Mouse (Mus musculus) embryonic facial prominence, embryonic 13.5 days (tissue): ENCODE measurements around the gene Asap2. TPM values are rescaled to one million over a fixed set of nuclear protein-coding genes. Genes with fewer than 3 reads are reported as not detected.

Source experiments
- ATAC-seq: fragments of 200-750 bp; cut with Nextera tagmentation; 2 replicates; pipeline ENCODE4 v1.8.0; 2017; ENCODE audit warnings: low read depth; ENCODE audit not compliant: insufficient number of reproducible peaks, insufficient read depth, low FRiP score, low TSS enrichment
- H3K27ac ChIP-seq: fragments of 300-500 bp; sonication (generic); 2 replicates; pipeline ENCODE4 v1.5.1; 2015; ENCODE audit warnings: moderate library complexity, mild to moderate bottlenecking, inconsistent platforms
- H3K27me3 ChIP-seq: fragments of 300-500 bp; sonication (generic); 2 replicates; pipeline ENCODE4 v1.6.1; 2015; ENCODE audit warnings: mild to moderate bottlenecking, inconsistent platforms
- H3K36me3 ChIP-seq: fragments of 300-500 bp; sonication (generic); 2 replicates; pipeline ENCODE4 v1.6.1; 2015; ENCODE audit warnings: mild to moderate bottlenecking, inconsistent platforms
- H3K4me1 ChIP-seq: fragments of 300-500 bp; sonication (generic); 2 replicates; pipeline ENCODE4 v1.6.1; 2015; ENCODE audit warnings: inconsistent platforms
- H3K4me2 ChIP-seq: fragments of 300-500 bp; sonication (generic); 2 replicates; pipeline ENCODE4 v1.6.1; 2015; ENCODE audit warnings: moderate library complexity, mild to moderate bottlenecking, inconsistent platforms
- H3K4me3 ChIP-seq: fragments of 300-500 bp; sonication (generic); 2 replicates; pipeline ENCODE4 v1.5.1; 2015; ENCODE audit warnings: mild to moderate bottlenecking, inconsistent platforms
- H3K9ac ChIP-seq: fragments of 300-500 bp; sonication (generic); 2 replicates; pipeline ENCODE4 v1.6.1; 2015; ENCODE audit warnings: mild to moderate bottlenecking, inconsistent platforms
- H3K9me3 ChIP-seq: fragments of 300-500 bp; sonication (generic); 2 replicates; pipeline ENCODE4 v1.6.1; 2016; ENCODE audit warnings: inconsistent platforms
- WGBS: fragments of 180-500 bp; shearing (Covaris S2); methylation state at CpG from one replicate; pipeline ENCODE4 v1.1.7; 2015; ENCODE audit warnings: mixed read lengths; 5-methylcytosine and 5-hydroxymethylcytosine counted together
- polyA plus RNA-seq: library from polyadenylated mRNA; unstranded; fragments of >200 nt; fragmentation: Nextera tagmentation; extraction: Ambion mirVana; gene quantifications from 2 replicates; pipeline ENCODE4 v1.2.1, GENCODE M21; 2015

Asap2 gene
- polyA plus RNA-seq, 1 experiment from 2014 or later, result 10.8 TPM

DNA sequence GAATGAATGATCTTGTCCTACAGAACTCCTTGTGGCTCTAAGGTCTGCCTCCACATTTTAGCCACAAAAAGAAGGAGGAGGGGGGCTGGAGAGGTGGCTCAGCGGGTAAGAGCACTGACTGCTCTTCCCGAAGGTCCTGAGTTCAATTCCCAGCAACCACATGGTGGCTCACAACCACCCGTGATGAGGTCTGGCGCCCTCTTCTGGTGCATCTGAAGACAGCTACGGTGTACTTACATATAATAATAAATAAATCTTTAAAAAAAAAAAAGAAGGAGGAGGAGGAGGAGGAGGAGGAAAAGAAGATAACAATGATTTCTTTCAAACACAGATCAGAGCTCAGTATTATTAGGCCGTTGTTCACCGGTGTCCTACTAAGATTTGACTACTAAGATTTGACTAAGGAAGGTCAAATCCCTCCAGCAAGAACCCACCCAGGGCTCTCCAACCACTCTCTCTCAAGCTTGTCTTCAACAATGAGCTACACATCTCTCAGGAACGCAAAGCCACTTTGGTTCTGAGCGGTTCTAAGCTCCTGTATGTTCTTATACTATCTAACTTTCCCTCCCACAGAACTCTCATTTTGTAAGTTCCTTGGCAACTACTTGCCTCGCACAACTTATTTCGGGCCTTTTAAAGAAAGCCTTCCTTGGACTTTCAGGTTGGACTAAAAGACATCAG is 294.6 kb downstream of the Asap2 start, which contains the start of gene Cpsf3:
TSS of gene Cpsf3 (plus strand) at position 631 of the 681 bp plus-strand sequence.
- peaks cover 19% of the 10 kb centered on the region for H3K4me1 ChIP-seq
- H3K27me3 ChIP-seq, result no peaks in the 10 kb centered on the region
- no peak for ATAC-seq
- H3K9me3 ChIP-seq, result no peaks in the 10 kb centered on the region
- H3K4me3 ChIP-seq, result peak within 1 kb of the TSS; percentile 83
- peak within 1 kb of the TSS; percentile 93 for H3K9ac ChIP-seq
- H3K27ac ChIP-seq, result peak within 1 kb of the TSS; percentile 96
- H3K4me2 ChIP-seq, result peak within 1 kb of the TSS; percentile 76
- 54% methylated on average over 11 of the region's 11 CpGs for WGBS
- peaks cover 7% of the 10 kb centered on the region for H3K36me3 ChIP-seq

GRCm38 (mm10) chr12:21285508-21286242 is 295.4 kb downstream of the Asap2 start:
- Histone ChIP-seq H3K9me3 (no peaks in the 10 kb centered on the region), H3K36me3 (peaks cover 15% of the 10 kb centered on the region), H3K4me2 (peak overlapping the region; percentile 76), H3K4me1 (peaks cover 19% of the 10 kb centered on the region), H3K4me3 (peak overlapping the region; percentile 83), H3K9ac (peak overlapping the region; percentile 93), H3K27ac (peak overlapping the region; percentile 84), H3K27me3 (no peaks in the 10 kb centered on the region)
- peak; percentile 77 for ATAC-seq
- WGBS, result under 1% methylated on average over 47 of the region's 47 CpGs

DNA sequence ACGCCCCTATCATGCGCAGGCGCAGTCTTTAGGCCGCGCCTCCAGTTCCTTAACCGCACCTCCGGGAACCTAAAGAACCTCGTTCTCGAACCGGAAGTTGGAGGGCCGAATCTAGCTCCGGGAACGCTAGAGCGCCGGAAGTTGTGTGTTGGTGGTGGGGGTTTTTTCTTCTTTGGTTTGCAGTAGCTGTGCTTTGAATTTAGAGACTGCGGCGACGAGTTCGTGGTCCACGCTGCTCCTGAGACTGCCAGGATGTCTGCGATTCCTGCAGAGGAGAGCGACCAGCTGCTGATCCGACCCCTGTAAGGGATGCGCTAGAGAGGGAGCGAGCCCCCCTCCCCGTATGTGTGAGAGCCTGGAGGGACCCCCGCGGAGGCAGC is 296.0 kb downstream of the Asap2 start, which contains the start of gene Itgb1bp1:
TSS of gene Itgb1bp1 (minus strand) at position 42 of the 380 bp plus-strand sequence.
- Histone ChIP-seq H3K4me3 (peak within 1 kb of the TSS; percentile 83), H3K9me3 (no peaks in the 10 kb centered on the region), H3K4me1 (peaks cover 19% of the 10 kb centered on the region), H3K27ac (peak within 1 kb of the TSS; percentile 96), H3K27me3 (no peaks in the 10 kb centered on the region), H3K9ac (peak within 1 kb of the TSS; percentile 93), H3K36me3 (peaks cover 19% of the 10 kb centered on the region), H3K4me2 (peak within 1 kb of the TSS; percentile 76)
- ATAC-seq, result peak; percentile 95
- under 1% methylated on average over 28 of the region's 28 CpGs for WGBS

GRCm38 (mm10) chr12:21286712-21287650 is 296.7 kb downstream of the Asap2 start:
- no peaks in the 10 kb centered on the region for H3K27me3 ChIP-seq

DNA sequence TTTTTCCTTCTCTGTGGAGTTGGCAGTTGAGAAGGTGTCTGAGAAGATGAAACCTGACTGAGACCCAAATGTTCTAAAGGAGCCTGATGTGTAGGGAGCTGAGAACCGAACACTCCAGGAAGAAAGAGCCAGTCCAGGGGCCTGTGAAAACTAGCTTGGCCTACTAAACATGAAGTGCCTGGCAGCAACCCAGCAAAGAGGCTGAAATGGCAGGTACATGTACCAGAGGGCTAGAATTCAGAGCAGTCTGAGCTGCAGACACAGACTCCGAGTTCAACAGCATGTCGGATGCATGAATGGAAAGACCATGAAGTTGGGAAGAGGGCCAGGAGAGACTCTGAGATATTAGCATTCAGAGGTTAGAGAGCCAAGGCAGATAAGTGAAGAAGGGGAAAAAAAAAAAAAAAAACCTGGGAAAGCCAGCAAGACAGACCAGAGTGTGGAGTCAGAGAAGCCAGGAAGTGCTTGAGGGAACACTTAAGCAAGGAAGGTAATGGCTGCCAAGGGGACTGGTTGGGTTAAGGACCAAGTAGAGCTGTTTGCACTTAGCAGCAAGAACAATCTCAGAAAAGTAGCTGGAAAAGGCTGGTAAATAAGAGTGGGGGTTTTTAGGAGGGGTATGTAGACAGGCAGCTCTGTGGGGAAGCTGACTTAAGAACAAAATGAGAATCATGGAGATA is 298.6 kb downstream of the Asap2 start:
- Histone ChIP-seq H3K4me2 (no peak overlapping the region), H3K4me1 (peaks cover 19% of the 10 kb centered on the region), H3K9ac (no peak overlapping the region), H3K36me3 (peaks cover 44% of the 10 kb centered on the region), H3K27me3 (no peaks in the 10 kb centered on the region), H3K27ac (no peak overlapping the region), H3K9me3 (no peaks in the 10 kb centered on the region), H3K4me3 (no peak overlapping the region)
- WGBS, result 93% methylated on average over 3 of the region's 3 CpGs
- ATAC-seq, result no peak

More at GRCm38 (mm10) chr12:21286712-21287650, 296.7 kb downstream of the Asap2 start:
- Histone ChIP-seq H3K4me3 (peak overlapping the region; percentile 83), H3K36me3 (peaks cover 27% of the 10 kb centered on the region), H3K9ac (peak overlapping the region; percentile 93), H3K4me1 (peaks cover 19% of the 10 kb centered on the region), H3K9me3 (no peaks in the 10 kb centered on the region), H3K4me2 (peak overlapping the region; percentile 76), H3K27ac (peak overlapping the region; percentile 96)
- ATAC-seq, result no peak
- WGBS, result 32% methylated on average over 18 of the region's 18 CpGs

DNA sequence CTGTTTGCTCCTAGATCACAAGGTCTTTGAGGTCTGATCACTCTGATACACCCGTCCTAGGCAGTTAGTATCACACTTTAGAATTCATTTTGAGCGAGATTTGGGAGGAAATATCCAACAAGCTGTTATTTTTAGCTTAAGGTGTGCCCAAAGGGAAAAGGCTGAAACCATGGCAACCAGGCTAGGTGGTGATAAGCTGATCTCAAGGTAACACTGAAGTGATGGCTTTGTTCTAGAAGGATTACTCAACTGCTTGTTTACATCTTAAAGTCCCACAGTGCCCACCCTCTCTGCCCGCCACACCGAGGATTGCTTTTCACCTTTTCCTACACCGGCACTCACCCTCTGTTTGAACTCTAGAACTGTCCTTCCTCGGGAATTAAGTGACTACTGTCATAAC is 299.4 kb downstream of the Asap2 start:
- Histone ChIP-seq H3K36me3 (peaks cover 52% of the 10 kb centered on the region), H3K27ac (no peak overlapping the region), H3K4me1 (peaks cover 19% of the 10 kb centered on the region), H3K27me3 (no peaks in the 10 kb centered on the region), H3K4me2 (no peak overlapping the region), H3K9me3 (no peaks in the 10 kb centered on the region), H3K4me3 (no peak overlapping the region), H3K9ac (no peak overlapping the region)
- WGBS, result 83% methylated on average over 6 of the region's 6 CpGs
- no peak for ATAC-seq

DNA sequence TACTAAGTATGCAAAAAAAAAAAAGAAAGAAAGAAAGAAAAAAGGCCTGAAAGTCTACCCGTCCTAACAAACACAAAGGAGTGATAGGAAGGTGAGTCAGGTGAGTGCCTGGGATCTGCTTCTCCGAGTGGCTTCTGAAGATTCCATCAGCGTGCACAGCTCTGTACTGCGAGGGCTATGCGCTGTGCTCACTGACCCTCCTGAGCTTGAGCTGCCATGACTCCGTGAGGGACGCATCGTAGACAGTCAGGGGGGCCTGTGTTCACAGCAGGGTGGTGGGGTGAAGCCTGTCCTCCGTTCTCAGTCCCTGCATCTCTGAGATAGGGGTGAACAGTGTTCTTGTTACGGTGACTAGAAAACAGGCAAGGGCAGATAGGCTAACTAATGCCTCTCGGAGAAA is 308.6 kb downstream of the Asap2 start:
- Histone ChIP-seq H3K27ac (no peak overlapping the region), H3K9ac (no peak overlapping the region), H3K4me1 (no peaks in the 10 kb centered on the region), H3K27me3 (no peaks in the 10 kb centered on the region), H3K4me3 (no peak overlapping the region), H3K4me2 (no peak overlapping the region), H3K36me3 (peaks cover 91% of the 10 kb centered on the region), H3K9me3 (no peaks in the 10 kb centered on the region)
- 95% methylated on average over 11 of the region's 11 CpGs for WGBS
- no peak for ATAC-seq

DNA sequence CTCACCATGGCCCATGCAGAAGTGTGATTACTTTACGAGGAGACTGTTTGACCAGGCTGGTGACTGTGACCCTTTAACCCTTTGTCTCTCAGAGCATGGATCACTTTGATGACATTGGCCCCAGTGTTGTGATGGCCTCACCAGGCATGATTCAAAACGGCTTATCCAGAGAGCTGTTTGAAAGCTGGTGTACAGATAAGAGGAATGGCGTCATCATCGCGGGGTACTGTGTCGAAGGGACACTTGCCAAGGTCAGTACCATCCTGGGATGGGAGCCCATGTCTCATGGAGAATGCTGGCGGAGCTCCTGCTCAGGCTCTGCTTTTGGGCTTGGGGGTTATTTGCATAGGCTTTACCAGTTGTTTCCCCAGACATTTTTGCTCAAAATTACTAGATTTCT is 311.1 kb downstream of the Asap2 start:
- 93% methylated on average over 7 of the region's 7 CpGs for WGBS
- no peak for ATAC-seq

GRCm38 (mm10) chr12:21301932-21302331 is 311.7 kb downstream of the Asap2 start:
- Histone ChIP-seq H3K9ac (no peak overlapping the region), H3K4me1 (no peaks in the 10 kb centered on the region), H3K4me3 (no peak overlapping the region), H3K36me3 (peaks cover 88% of the 10 kb centered on the region), H3K27ac (no peak overlapping the region), H3K9me3 (no peaks in the 10 kb centered on the region), H3K4me2 (no peak overlapping the region), H3K27me3 (no peaks in the 10 kb centered on the region)
- no peak for ATAC-seq
- 90% methylated on average over 8 of the region's 8 CpGs for WGBS

More for the DNA sequence above, 311.1 kb downstream of the Asap2 start:
- no peak overlapping the region for H3K27ac ChIP-seq
- no peak overlapping the region for H3K9ac ChIP-seq
- H3K9me3 ChIP-seq, result no peaks in the 10 kb centered on the region
- H3K4me3 ChIP-seq, result no peak overlapping the region
- peaks cover 88% of the 10 kb centered on the region for H3K36me3 ChIP-seq
- no peaks in the 10 kb centered on the region for H3K4me1 ChIP-seq
- H3K27me3 ChIP-seq, result no peaks in the 10 kb centered on the region
- no peak overlapping the region for H3K4me2 ChIP-seq

- Histone ChIP-seq H3K4me2 (no peak overlapping the region), H3K9ac (no peak overlapping the region), H3K9me3 (no peaks in the 10 kb centered on the region), H3K36me3 (peaks cover 88% of the 10 kb centered on the region), H3K27ac (no peak overlapping the region), H3K4me1 (no peaks in the 10 kb centered on the region), H3K27me3 (no peaks in the 10 kb centered on the region), H3K4me3 (no peak overlapping the region)
- WGBS, result 90% methylated on average over 5 of the region's 5 CpGs
- ATAC-seq, result no peak
Observed at GRCm38 (mm10) chr12:21302361-21302783, 312.1 kb downstream of the Asap2 start.

DNA sequence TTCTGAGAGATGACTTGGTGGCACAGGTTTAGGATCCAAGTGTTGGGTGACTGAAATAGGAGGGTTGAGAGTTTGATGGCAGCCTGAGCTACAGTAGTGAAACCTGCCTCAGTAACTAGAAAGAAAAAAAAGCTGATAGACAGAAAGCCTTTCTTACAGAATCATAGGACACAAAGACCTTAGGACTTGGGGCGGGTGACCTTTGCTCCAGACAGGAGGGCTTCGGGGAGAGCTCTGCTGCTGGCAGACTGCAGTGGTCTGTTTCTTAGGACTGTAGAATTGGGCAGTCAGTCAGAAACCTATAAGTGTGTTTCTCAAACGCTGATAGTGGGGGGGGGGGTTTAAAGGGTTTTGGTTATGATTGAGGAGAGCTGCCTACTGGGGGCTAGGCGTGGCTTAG is 315.5 kb downstream of the Asap2 start:
- no peak overlapping the region for H3K27ac ChIP-seq
- 92% methylated on average over 4 of the region's 4 CpGs for WGBS
- ATAC-seq, result no peak

More for the DNA sequence above, 315.5 kb downstream of the Asap2 start:
- Histone ChIP-seq H3K9ac (no peak overlapping the region), H3K4me2 (no peak overlapping the region), H3K4me1 (no peaks in the 10 kb centered on the region), H3K36me3 (peaks cover 93% of the 10 kb centered on the region), H3K27me3 (no peaks in the 10 kb centered on the region), H3K4me3 (no peak overlapping the region), H3K9me3 (no peaks in the 10 kb centered on the region)
